8 mouse cellular contexts compared by ENCODE assay signal in genomic region chr9:54736284-54736701, GRCm38 (mm10). TPM values are rescaled to one million over a fixed set of nuclear protein-coding genes. Genes with fewer than 3 reads are reported as not detected.
DNase-seq lines count a peak whose midpoint lies in the region; ATAC-seq and TF ChIP-seq lines count a peak whose summit lies in the region.

No protein-coding gene starts in this region.

- no peaks in the 10 kb centered on the region for H3K9me3 ChIP-seq in forebrain, embryonic 14.5 days (replicated peaks; ENCODE audit: control insufficient read depth, low read length)
- no peaks in the 10 kb centered on the region for H3K9me3 ChIP-seq in forebrain, embryonic 16.5 days (ENCODE audit: control insufficient read depth, low read length)
- H3K9me3 ChIP-seq in hindbrain, postnatal 0 days (ENCODE audit: low read length), result no peaks in the 10 kb centered on the region
- H3K9me3 ChIP-seq in lung, embryonic 14.5 days (ENCODE audit: low read depth, low read length), result no peaks in the 10 kb centered on the region

- no peak for ATAC-seq in forebrain, embryonic 14.5 days
- ATAC-seq in forebrain, embryonic 16.5 days, result no peak
- ATAC-seq in hindbrain, postnatal 0 days, result peak; percentile 2; the same call in 1 of the 2 replicates
- peak; percentile 9; the same call in 1 of the 2 replicates for ATAC-seq in lung, embryonic 14.5 days (ENCODE audit: insufficient read depth)

- no peak overlapping the region for H3K27ac ChIP-seq in forebrain, embryonic 14.5 days (ENCODE audit: low read depth, low read length)
- H3K27ac ChIP-seq in forebrain, embryonic 16.5 days (ENCODE audit: low read length), result no peak overlapping the region
- no peak overlapping the region for H3K27ac ChIP-seq in hindbrain, postnatal 0 days
- no peak overlapping the region for H3K27ac ChIP-seq in lung, embryonic 14.5 days (ENCODE audit: low read depth)

- H3K27me3 ChIP-seq in forebrain, embryonic 14.5 days (replicated peaks; ENCODE audit: control insufficient read depth, insufficient read depth, low read length), result no peaks in the 10 kb centered on the region
- no peaks in the 10 kb centered on the region for H3K27me3 ChIP-seq in forebrain, embryonic 16.5 days (replicated peaks; ENCODE audit: control insufficient read depth, insufficient read depth, low read length)
- no peaks in the 10 kb centered on the region for H3K27me3 ChIP-seq in hindbrain, postnatal 0 days (ENCODE audit: insufficient read depth, low read length)
- no peaks in the 10 kb centered on the region for H3K27me3 ChIP-seq in lung, embryonic 14.5 days (ENCODE audit: insufficient read depth, low read length)

- H3K4me1 ChIP-seq in forebrain, embryonic 14.5 days (ENCODE audit: control insufficient read depth, insufficient read depth, low read length), result peaks cover 10% of the 10 kb centered on the region; the same call in 1 of the 2 replicates
- peaks cover 17% of the 10 kb centered on the region for H3K4me1 ChIP-seq in forebrain, embryonic 16.5 days (replicated peaks; ENCODE audit: control insufficient read depth, insufficient read depth, low read length)
- H3K4me1 ChIP-seq in hindbrain, postnatal 0 days (ENCODE audit: insufficient read depth, low read length), result peaks cover 8% of the 10 kb centered on the region
- H3K4me1 ChIP-seq in lung, embryonic 14.5 days (ENCODE audit: insufficient read depth), result 0 out of 2 replicates have a peak, but pooled peaks cover 2% of the 10 kb centered on the region

- H3K36me3 ChIP-seq in forebrain, embryonic 14.5 days (ENCODE audit: control insufficient read depth, insufficient read depth, low read length), result no peaks in the 10 kb centered on the region
- H3K36me3 ChIP-seq in forebrain, embryonic 16.5 days (ENCODE audit: control insufficient read depth, insufficient read depth), result no peaks in the 10 kb centered on the region
- no peaks in the 10 kb centered on the region for H3K36me3 ChIP-seq in hindbrain, postnatal 0 days (ENCODE audit: insufficient read depth, low read length)
- no peaks in the 10 kb centered on the region for H3K36me3 ChIP-seq in lung, embryonic 14.5 days (ENCODE audit: insufficient read depth)

- no peak overlapping the region for H3K4me2 ChIP-seq in forebrain, embryonic 14.5 days (ENCODE audit: low read length)
- H3K4me2 ChIP-seq in forebrain, embryonic 16.5 days (ENCODE audit: low read length), result no peak overlapping the region
- no peak overlapping the region for H3K4me2 ChIP-seq in hindbrain, postnatal 0 days (ENCODE audit: low read depth, low read length)
- no peak overlapping the region for H3K4me2 ChIP-seq in lung, embryonic 14.5 days

- no peak overlapping the region for H3K4me3 ChIP-seq in forebrain, embryonic 14.5 days (ENCODE audit: low read depth, low read length)
- no peak overlapping the region for H3K4me3 ChIP-seq in forebrain, embryonic 16.5 days (replicated peaks; ENCODE audit: low read length)
- H3K4me3 ChIP-seq in hindbrain, postnatal 0 days (ENCODE audit: low read length), result no peak overlapping the region
- H3K4me3 ChIP-seq in lung, embryonic 14.5 days (ENCODE audit: low read depth, low read length), result no peak overlapping the region

- WGBS in forebrain, embryonic 14.5 days, result 15% methylated on average over 9 of the region's 9 CpGs
- WGBS in forebrain, embryonic 16.5 days, result 19% methylated on average over 9 of the region's 9 CpGs
- WGBS in hindbrain, postnatal 0 days, result 18% methylated on average over 9 of the region's 9 CpGs
- 17% methylated on average over 9 of the region's 9 CpGs for WGBS in lung, embryonic 14.5 days

- TF ChIP-seq CTCF in hindbrain, postnatal 0 days (IDR thresholded peaks at IDR 0.05; ENCODE audit: low read depth), result peak; percentile 85
- peak; percentile 77 for TF ChIP-seq CTCF in lung, embryonic 14.5 days (IDR thresholded peaks at IDR 0.05; ENCODE audit: low read depth)

- no peak overlapping the region for H3K9ac ChIP-seq in forebrain, embryonic 14.5 days (ENCODE audit: low read length)
- H3K9ac ChIP-seq in forebrain, embryonic 16.5 days (replicated peaks; ENCODE audit: low read depth, low read length), result no peak overlapping the region
- no peak overlapping the region for H3K9ac ChIP-seq in hindbrain, postnatal 0 days (replicated peaks; ENCODE audit: low read length)
- no peak overlapping the region for H3K9ac ChIP-seq in lung, embryonic 14.5 days

- DNase-seq in forebrain, embryonic 14.5 days (ENCODE audit: low spot score), result peak; percentile 87
- DNase-seq in 3134 (ENCODE audit: extremely low read depth, insufficient read length, low spot score), result peak; percentile 49
- DNase-seq in ZHBTc4 (ENCODE audit: low read depth, low spot score), result peak; percentile 94
- peak; percentile 82 for DNase-seq in embryo, embryonic 11.5 days (ENCODE audit: low read depth, low spot score)
- DNase-seq in hindbrain, postnatal 0 days (ENCODE audit: low spot score), result peak; percentile 90
- peak; percentile 92 for DNase-seq in lung, embryonic 14.5 days
- DNase-seq in spleen, postnatal 4 days (ENCODE audit: low spot score in 2 of 2), result peak; percentile 41 to 75

RNA-seq across cellular contexts. Expression of gene Wdr61, which starts 2.0 kb away (rescaled TPM):
- 141 and 159 TPM in 2 replicates for polyA plus RNA-seq in forebrain, embryonic 14.5 days (2014; fragmentation: Nextera tagmentation; extraction: Ambion mirVana)
- polyA plus RNA-seq in forebrain, embryonic 16.5 days (2015; fragmentation: Nextera tagmentation; extraction: Ambion mirVana), result 115 and 126 TPM in 2 replicates
- total RNA-seq in hindbrain, postnatal 0 days (2014; rRNA removed), result 35.6 and 37.9 TPM in 2 replicates
- 88.5 and 96.7 TPM in 2 replicates for polyA plus RNA-seq in hindbrain, postnatal 0 days (2015; fragmentation: Nextera tagmentation; extraction: Ambion mirVana)
- polyA plus RNA-seq in lung, embryonic 14.5 days (2014; fragmentation: Nextera tagmentation; extraction: Ambion mirVana), result 148 and 156 TPM in 2 replicates

RNA-seq across cellular contexts. Expression of gene Crabp1, which starts 28.3 kb away (rescaled TPM):
- 44.7 and 51.7 TPM in 2 replicates for polyA plus RNA-seq in forebrain, embryonic 14.5 days (2014; fragmentation: Nextera tagmentation; extraction: Ambion mirVana)
- 44.7 and 55.4 TPM in 2 replicates for polyA plus RNA-seq in forebrain, embryonic 16.5 days (2015; fragmentation: Nextera tagmentation; extraction: Ambion mirVana)
- 86.4 and 140 TPM in 2 replicates for total RNA-seq in hindbrain, postnatal 0 days (2014; rRNA removed)
- 155 and 166 TPM in 2 replicates for polyA plus RNA-seq in hindbrain, postnatal 0 days (2015; fragmentation: Nextera tagmentation; extraction: Ambion mirVana)
- polyA plus RNA-seq in lung, embryonic 14.5 days (2014; fragmentation: Nextera tagmentation; extraction: Ambion mirVana), result 13.2 and 15.1 TPM in 2 replicates

RNA-seq across cellular contexts. Expression of gene Dnaja4, which starts 37.6 kb away (rescaled TPM):
- polyA plus RNA-seq in forebrain, embryonic 14.5 days (2014; fragmentation: Nextera tagmentation; extraction: Ambion mirVana), result 5.2 and 5.5 TPM in 2 replicates
- polyA plus RNA-seq in forebrain, embryonic 16.5 days (2015; fragmentation: Nextera tagmentation; extraction: Ambion mirVana), result 6.5 and 6.9 TPM in 2 replicates
- total RNA-seq in hindbrain, postnatal 0 days (2014; rRNA removed), result 5.5 and 11.3 TPM in 2 replicates
- 6.2 and 6.7 TPM in 2 replicates for polyA plus RNA-seq in hindbrain, postnatal 0 days (2015; fragmentation: Nextera tagmentation; extraction: Ambion mirVana)
- polyA plus RNA-seq in lung, embryonic 14.5 days (2014; fragmentation: Nextera tagmentation; extraction: Ambion mirVana), result 6.1 and 6.3 TPM in 2 replicates

Comparison
In these comparisons a context has a peak if more than half of its experiments do, and no peak if none do; other contexts are left out.
1. ATAC-seq: peak in hindbrain, postnatal 0 days (single experiment) and lung, embryonic 14.5 days (single experiment); none in forebrain, embryonic 14.5 days (single experiment) and forebrain, embryonic 16.5 days (single experiment).
2. Peak in every context shown above with its lines, with median percentiles within 50 percentile points of each other: DNase-seq.